Mouse (Mus musculus) layer of hippocampus, adult 8-10 months (tissue): ENCODE measurements around the gene Trio. TPM values are rescaled to one million over a fixed set of nuclear protein-coding genes. Genes with fewer than 3 reads are reported as not detected.
A peak's percentile ranks its signal among the peaks of the same experiment; 100 is the strongest.
"Not testable (repeated sequence)": the region's sequence is repeated elsewhere in the genome, so short reads cannot be mapped to it uniquely, and the experiment has no call there.

Source experiments
- DNase-seq, 2 experiments: peaks; one replicate each; pipeline ENCODE4 v3.0.0; 2022; ENCODE audit warnings: low spot score in 2 of 2
- total RNA-seq, 4 experiments: library from RNA; stranded (reverse); gene quantifications; 2 replicates each; pipeline ENCODE4 v1.2.4; 2022

The Trio gene
- total RNA-seq, 4 experiments from 2014 or later, result 242 to 353 (median 293) TPM

GRCm38 (mm10) chr15:27851312-27851711 lies 174.3 kb downstream of the Trio start:
- no peak for DNase-seq

GRCm38 (mm10) chr15:27850904-27851303 lies 174.7 kb downstream of the Trio start:
- no peak for DNase-seq

- DNase-seq, result no peak
Observed at GRCm38 (mm10) chr15:27849910-27850309, 175.7 kb downstream of the Trio start.

GRCm38 (mm10) chr15:27841696-27842095 lies 184.0 kb downstream of the Trio start:
- DNase-seq, result no peak

GRCm38 (mm10) chr15:27840579-27840978 lies 185.1 kb downstream of the Trio start:
- DNase-seq, result no peak

- no peak for DNase-seq
Observed at GRCm38 (mm10) chr15:27840125-27840524, 185.5 kb downstream of the Trio start.

GRCm38 (mm10) chr15:27831646-27832045 lies 194.0 kb downstream of the Trio start:
- peak; percentile 56 for DNase-seq

GRCm38 (mm10) chr15:27827871-27828270 lies 197.8 kb downstream of the Trio start:
- not testable (repeated sequence) for DNase-seq

GRCm38 (mm10) chr15:27826886-27827285 lies 198.8 kb downstream of the Trio start:
- DNase-seq, result no peak

GRCm38 (mm10) chr15:27826048-27826637 lies 199.5 kb downstream of the Trio start:
- DNase-seq, result no peak

- no peak for DNase-seq
Observed at GRCm38 (mm10) chr15:27825390-27825789, 200.3 kb downstream of the Trio start.

GRCm38 (mm10) chr15:27823581-27823980 lies 202.1 kb downstream of the Trio start:
- no peak for DNase-seq

GRCm38 (mm10) chr15:27822461-27822860 lies 203.2 kb downstream of the Trio start:
- DNase-seq, result no peak

- DNase-seq, result no peak
Observed at GRCm38 (mm10) chr15:27821651-27822364, 203.8 kb downstream of the Trio start.

GRCm38 (mm10) chr15:27817096-27817495 lies 208.6 kb downstream of the Trio start:
- peak; percentile 45 to 57 for DNase-seq

- no peak for DNase-seq
Observed at GRCm38 (mm10) chr15:27814677-27815391, 210.8 kb downstream of the Trio start.

- peak in 1 of 2 experiments; percentile 4 for DNase-seq
Observed at GRCm38 (mm10) chr15:27810793-27811488, 214.7 kb downstream of the Trio start.

GRCm38 (mm10) chr15:27810262-27810661 lies 215.4 kb downstream of the Trio start:
- DNase-seq, result peak in 1 of 2 experiments; percentile 3

- peak in 1 of 2 experiments; percentile 56 for DNase-seq
Observed at GRCm38 (mm10) chr15:27808596-27809276, 216.9 kb downstream of the Trio start.

- peak in 1 of 2 experiments; percentile 1 for DNase-seq
Observed at GRCm38 (mm10) chr15:27806219-27806618, 219.4 kb downstream of the Trio start.

GRCm38 (mm10) chr15:27805654-27806053 lies 220.0 kb downstream of the Trio start:
- DNase-seq, result peak in 1 of 2 experiments; percentile 6
